Mouse (Mus musculus): ENCODE measurements at regions not wholly inside any gene's neighbourhood (a gene's known extent, or its start where the extent isn't known, plus 50 kb on each side); places are given as distances from the start of the nearest gene placed in this dataset.

- peak; percentile 9 for DNase-seq (ENCODE audit: low read depth, low spot score)
These were observed 283.2 kb upstream of the Tbx3 start for GRCm38 (mm10) chr5:119387261-119387660.

- no peak for DNase-seq (ENCODE audit: low read depth, low spot score)
These were observed 281.6 kb upstream of the Tbx3 start for GRCm38 (mm10) chr5:119388841-119389240.

DNA sequence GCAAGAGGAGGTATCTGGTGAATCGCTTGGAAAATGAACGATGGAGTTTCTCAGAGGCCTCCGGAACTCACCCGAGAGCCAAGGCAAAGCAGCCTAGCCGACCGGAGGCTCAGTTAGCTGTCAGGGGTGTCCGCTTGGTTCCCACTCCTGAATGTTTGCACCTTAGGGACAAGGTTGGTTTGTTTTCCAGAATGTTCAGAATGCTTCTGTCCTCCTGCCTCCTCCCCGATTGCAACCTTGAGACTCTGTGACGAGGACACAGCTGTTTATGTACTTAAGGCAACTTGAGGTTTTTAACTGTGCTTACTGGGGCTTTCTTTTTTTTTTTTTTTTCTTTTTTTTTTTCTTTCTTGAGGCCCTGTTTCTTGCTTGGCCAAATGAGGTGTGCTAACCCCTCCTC is 281.1 kb upstream of the Tbx3 start:
- no peak for DNase-seq (ENCODE audit: low read depth, low spot score)

- no peak for DNase-seq (ENCODE audit: low read depth, low spot score)
These were observed 280.6 kb upstream of the Tbx3 start for GRCm38 (mm10) chr5:119389857-119390256.

DNA sequence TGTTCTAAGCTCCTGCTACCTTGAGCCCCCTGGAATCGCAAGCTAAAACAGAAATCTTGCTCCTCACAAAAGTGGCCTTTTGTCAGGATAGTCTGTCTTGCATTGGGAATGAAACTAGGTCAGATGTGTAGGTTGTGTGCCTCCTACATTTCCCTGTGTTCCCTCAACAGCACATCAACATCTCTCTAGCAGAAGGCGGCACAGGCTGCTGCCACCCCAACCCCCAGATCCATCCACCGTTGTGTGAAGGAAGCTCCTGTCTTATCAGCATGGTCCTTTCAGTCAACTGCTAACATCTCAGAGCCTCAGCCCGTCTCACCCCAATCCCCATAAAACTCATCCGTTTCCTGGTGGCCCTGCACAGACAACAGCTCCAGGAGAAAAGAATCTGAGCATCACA is 272.0 kb upstream of the Tbx3 start:
- DNase-seq (ENCODE audit: low read depth, low spot score): no peak

GRCm38 (mm10) chr5:119400223-119400935 is 270.1 kb upstream of the Tbx3 start:
- no peak for DNase-seq (ENCODE audit: low read depth, low spot score)

DNA sequence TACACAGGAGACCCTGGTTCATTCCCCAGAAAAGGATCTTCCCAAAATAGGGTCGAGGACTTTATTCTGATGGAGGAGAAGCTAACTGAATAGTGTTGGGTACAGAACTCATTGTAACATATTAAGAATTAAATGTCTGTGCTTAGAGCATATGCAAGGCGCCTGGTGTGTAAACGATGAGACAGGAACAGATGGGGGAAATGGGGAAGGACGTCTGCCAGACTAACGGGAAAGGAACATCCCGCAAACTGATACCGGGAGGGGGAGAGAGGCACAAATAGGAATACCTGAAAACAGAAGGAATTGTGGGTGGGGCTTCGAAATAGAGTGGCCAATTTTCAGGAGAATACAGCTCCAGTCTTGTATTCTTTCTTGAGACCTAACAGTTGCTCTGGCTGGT is 268.6 kb upstream of the Tbx3 start:
- DNase-seq (ENCODE audit: low read depth, low spot score): no peak

GRCm38 (mm10) chr5:119402651-119403050 is 267.8 kb upstream of the Tbx3 start:
- no peak for DNase-seq (ENCODE audit: low read depth, low spot score)

DNA sequence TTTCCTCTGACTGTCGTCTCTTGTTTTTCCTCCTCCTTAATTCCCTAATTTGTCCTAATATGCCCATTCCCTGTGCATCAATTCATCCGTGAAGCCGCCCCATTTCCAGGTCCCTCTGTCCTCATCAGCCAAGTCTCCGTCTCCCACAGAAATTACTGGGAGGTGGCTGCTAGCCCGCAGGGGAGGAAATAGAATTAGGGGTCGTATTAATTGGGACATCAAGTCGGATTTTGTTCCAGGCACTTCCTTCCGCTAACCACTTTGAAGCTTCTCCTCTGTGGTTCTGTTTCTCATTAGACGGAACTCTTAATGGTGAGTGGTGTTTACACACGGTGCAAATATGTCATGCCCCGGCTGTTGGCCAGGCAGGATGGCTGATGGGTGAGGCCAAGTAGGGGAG is 259.5 kb upstream of the Tbx3 start:
- DNase-seq (ENCODE audit: low read depth, low spot score): no peak

- DNase-seq (ENCODE audit: low read depth, low spot score): no peak
These were observed 254.6 kb upstream of the Tbx3 start for GRCm38 (mm10) chr5:119415835-119416234.

GRCm38 (mm10) chr5:119418486-119418885 is 252.0 kb upstream of the Tbx3 start:
- DNase-seq (ENCODE audit: low read depth, low spot score): no peak

GRCm38 (mm10) chr5:119427511-119428019 is 242.9 kb upstream of the Tbx3 start:
- no peak for DNase-seq (ENCODE audit: low read depth, low spot score)

- DNase-seq (ENCODE audit: low read depth, low spot score): no peak
These were observed 239.2 kb upstream of the Tbx3 start for GRCm38 (mm10) chr5:119431271-119431756.

- DNase-seq (ENCODE audit: low read depth, low spot score): no peak
These were observed 235.9 kb upstream of the Tbx3 start for GRCm38 (mm10) chr5:119434572-119434971.

DNA sequence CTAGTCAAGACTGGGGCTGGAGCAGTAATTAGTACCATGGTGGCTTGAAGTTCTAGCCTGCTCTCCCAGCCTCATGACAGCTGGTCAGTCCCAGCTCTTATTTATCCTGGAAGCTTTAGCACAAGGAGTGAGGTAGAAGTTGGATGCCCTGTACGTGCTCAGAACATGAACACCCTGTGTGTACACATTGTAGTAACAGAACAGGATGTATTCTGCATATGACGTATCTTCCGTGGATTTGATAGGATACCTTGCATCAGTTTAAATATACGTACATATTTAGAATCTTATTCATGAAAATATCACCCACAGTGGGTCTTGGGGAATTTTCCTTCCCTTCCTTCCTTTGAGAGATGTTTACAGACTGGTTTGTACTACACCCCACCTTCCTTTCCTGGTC is 222.0 kb upstream of the Tbx3 start:
- DNase-seq (ENCODE audit: low read depth, low spot score): no peak

DNA sequence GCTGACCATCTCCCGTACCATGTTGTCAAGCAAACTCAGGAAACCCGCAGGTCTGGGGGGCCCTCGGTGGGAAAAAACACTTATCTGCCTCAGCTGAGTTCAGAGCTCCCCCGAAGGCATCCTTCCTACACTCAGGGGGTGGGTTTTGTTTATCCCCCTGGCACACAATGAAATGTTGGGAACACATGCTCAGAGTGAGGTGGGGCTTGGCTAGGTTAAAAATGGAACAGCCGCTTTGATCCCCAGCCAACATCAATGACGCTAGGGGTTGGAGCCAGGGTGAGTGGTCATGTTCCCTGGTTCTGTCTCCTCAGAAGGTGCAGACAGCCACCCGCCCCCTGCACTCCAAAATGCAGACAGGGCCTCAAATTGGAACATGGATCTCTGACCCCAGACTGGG is 221.3 kb upstream of the Tbx3 start:
- no peak for DNase-seq (ENCODE audit: low read depth, low spot score)

GRCm38 (mm10) chr5:119459751-119460150 is 210.7 kb upstream of the Tbx3 start:
- no peak for DNase-seq (ENCODE audit: low read depth, low spot score)

GRCm38 (mm10) chr5:119462659-119463530 is 207.6 kb upstream of the Tbx3 start:
- DNase-seq (ENCODE audit: low read depth, low spot score): no peak

DNA sequence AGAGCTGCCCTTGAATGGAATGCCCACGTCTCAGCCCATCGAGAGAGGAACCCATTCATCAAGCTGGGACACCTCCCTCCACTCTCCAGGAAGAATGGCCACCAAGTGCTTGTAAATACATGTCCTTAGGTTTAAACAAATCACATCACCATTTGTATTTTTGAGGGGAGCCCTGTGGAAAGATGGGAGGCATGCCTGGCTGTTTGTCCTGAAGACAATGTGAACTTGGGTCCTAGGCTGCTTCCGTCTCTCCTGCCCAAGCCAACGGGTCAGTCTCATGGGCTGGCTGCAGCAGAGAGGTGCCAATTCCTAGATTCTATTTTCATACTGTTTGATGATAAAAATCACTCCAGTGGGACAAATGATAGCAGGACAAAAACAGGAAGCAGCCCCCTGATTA is 205.9 kb upstream of the Tbx3 start:
- DNase-seq (ENCODE audit: low read depth, low spot score): no peak

- DNase-seq (ENCODE audit: low read depth, low spot score): peak; percentile 75
These were observed 203.0 kb upstream of the Tbx3 start for GRCm38 (mm10) chr5:119467346-119468085.

DNA sequence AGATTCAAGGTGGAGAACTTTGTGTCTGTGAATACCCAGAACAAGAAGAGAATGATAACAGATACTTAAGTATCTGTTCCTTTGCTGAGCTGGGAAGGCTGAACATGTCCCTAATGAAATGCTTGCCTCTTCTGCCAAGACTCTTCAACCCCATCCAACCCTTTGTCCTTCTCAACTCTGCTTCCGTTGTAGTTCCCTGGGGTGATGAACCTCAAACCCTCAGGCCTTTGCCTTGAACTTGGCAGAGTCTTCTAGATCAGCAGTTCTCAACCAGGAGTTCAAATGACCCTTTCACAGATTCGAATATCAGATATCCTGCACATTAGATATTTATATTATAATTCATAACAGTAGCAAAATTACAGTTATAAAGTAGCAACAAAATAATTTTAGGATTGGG is 192.5 kb upstream of the Tbx3 start:
- no peak for DNase-seq (ENCODE audit: low read depth, low spot score)

GRCm38 (mm10) chr5:119478331-119478730 is 192.1 kb upstream of the Tbx3 start:
- DNase-seq (ENCODE audit: low read depth, low spot score): peak; percentile 9

All from 3T3-L1 (cell line).